Mouse (Mus musculus) bone marrow, adult 2 months (tissue): Measurements from ENCODE around the gene Gpc5.

Experiments used
- CTCF ChIP-seq: fragments of 200-500 bp; IDR thresholded peaks from 2 replicates; pipeline ENCODE4 v1.5.1; 2011; ENCODE audit warnings: low read length, control low read depth; ENCODE audit not compliant: control insufficient read depth, insufficient read depth
- POLR2A ChIP-seq: fragments of 200-500 bp; IDR thresholded peaks from 2 replicates; pipeline ENCODE4 v1.6.1; 2011; ENCODE audit warnings: low read depth, mild to moderate bottlenecking, control low read depth, low read length, borderline replicate concordance; ENCODE audit not compliant: control insufficient read depth

DNA sequence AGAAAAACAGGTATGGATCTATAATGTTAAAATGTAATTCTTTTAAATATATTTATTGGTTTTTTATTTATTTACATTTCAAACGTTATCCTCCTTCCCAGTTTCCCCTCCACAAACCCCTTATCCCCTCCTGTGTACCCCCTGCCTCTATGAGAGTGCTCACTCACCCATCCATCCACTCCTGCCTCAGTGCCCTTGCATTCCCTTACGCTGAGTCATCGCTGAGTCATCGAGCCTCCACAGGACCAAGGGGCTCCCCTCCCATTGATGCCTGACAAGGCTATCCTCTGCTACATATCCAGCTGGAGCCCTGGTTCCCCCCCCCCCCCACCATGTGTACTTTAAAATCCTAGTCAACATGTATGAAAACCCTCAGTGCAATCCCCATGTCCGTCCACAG is 738.5 kb downstream of the Gpc5 start:
- TF ChIP-seq CTCF, result no peak
- no peak for TF ChIP-seq POLR2A
